In the genomic region with DNA sequence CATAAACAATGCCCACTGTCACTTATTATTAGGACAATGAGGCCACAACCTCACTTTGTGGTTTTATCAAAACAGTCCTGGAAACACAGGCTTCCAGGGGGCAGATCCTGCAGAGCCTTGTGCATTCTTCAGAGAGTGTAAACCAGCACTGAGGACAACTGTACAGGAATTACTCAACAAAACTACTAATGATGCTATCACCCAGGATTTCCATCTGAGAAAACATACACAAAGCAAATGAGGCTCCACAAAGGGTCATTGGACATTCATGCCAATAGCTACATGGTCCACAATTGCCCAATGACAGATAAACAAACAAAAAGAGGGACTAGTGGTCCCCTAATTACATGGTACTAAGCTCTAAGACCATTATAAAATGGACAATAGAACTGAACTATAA, we compare ENCODE assay signal across 18 mouse cellular contexts.
"Had no signal": no experiment of that assay in that cellular context is flagged by ENCODE, and none has a peak within 500 bp of the region (broad histone marks: within the 10 kb centered on the region; RNA-seq: fewer than 3 reads in every experiment).

No protein-coding gene starts in this region.

- H3K27ac ChIP-seq: limb, embryonic 12.5 days; limb, embryonic 15.5 days; macrophage; midbrain, embryonic 12.5 days; midbrain, embryonic 15.5 days; neural tube, embryonic 12.5 days; neural tube, embryonic 15.5 days; stomach, postnatal 0 days had no signal

- H3K27me3 ChIP-seq: limb, embryonic 12.5 days; limb, embryonic 15.5 days; midbrain, embryonic 12.5 days; midbrain, embryonic 15.5 days; neural tube, embryonic 12.5 days; neural tube, embryonic 15.5 days had no signal

- H3K4me2 ChIP-seq: limb, embryonic 12.5 days; limb, embryonic 15.5 days; midbrain, embryonic 12.5 days; midbrain, embryonic 15.5 days; neural tube, embryonic 12.5 days; neural tube, embryonic 15.5 days had no signal

- H3K9me3 ChIP-seq: limb, embryonic 15.5 days; midbrain, embryonic 12.5 days; midbrain, embryonic 15.5 days; neural tube, embryonic 12.5 days; neural tube, embryonic 15.5 days had no signal

- ATAC-seq: intestine, embryonic 16.5 days; midbrain, embryonic 15.5 days had no signal

- H3K9ac ChIP-seq: limb, embryonic 12.5 days; limb, embryonic 15.5 days; midbrain, embryonic 12.5 days; midbrain, embryonic 15.5 days; neural tube, embryonic 12.5 days; neural tube, embryonic 15.5 days had no signal

- H3K4me3 ChIP-seq: limb, embryonic 12.5 days; limb, embryonic 15.5 days; midbrain, embryonic 12.5 days; midbrain, embryonic 15.5 days; neural tube, embryonic 12.5 days; neural tube, embryonic 15.5 days had no signal

- H3K36me3 ChIP-seq: limb, embryonic 12.5 days; limb, embryonic 15.5 days; midbrain, embryonic 12.5 days; midbrain, embryonic 15.5 days; neural tube, embryonic 12.5 days; neural tube, embryonic 15.5 days had no signal

- DNase-seq: kidney, adult 18-20 months; kidney, postnatal 14 days; kidney, postnatal 4 days; left cerebral cortex, postnatal 4 days; lung, adult 2 months; lung, postnatal 14 days; thymus, adult 2 months; thymus, postnatal 14 days; thymus, postnatal 4 days had no signal

- H3K4me1 ChIP-seq: limb, embryonic 12.5 days; limb, embryonic 15.5 days; midbrain, embryonic 12.5 days; midbrain, embryonic 15.5 days; neural tube, embryonic 12.5 days; neural tube, embryonic 15.5 days had no signal
